Mouse (Mus musculus) stomach, postnatal 0 days (tissue): Measurements from ENCODE around the gene Thap4. TPM values are rescaled to one million over a fixed set of nuclear protein-coding genes. Genes with fewer than 3 reads are reported as not detected.
A peak's percentile ranks its signal among the peaks of the same experiment; 100 is the strongest.

Experiments
- ATAC-seq: fragments of 200-750 bp; cut with Nextera tagmentation; 2 replicates; pipeline ENCODE4 v1.8.0; 2017; ENCODE audit not compliant: low FRiP score, low TSS enrichment
- DNase-seq: peaks from one replicate; pipeline ENCODE4 v3.0.0-alpha.2; 2016; ENCODE audit warnings: low spot score
- H3K27ac ChIP-seq: fragments of 300-500 bp; sonication (generic); replicated peaks from 2 replicates; pipeline ENCODE4 v1.5.1; 2014; ENCODE audit warnings: mild to moderate bottlenecking, control low read depth
- H3K27me3 ChIP-seq: fragments of 300-500 bp; sonication (generic); 2 replicates; pipeline ENCODE4 v1.6.1; 2014; ENCODE audit warnings: low read length; ENCODE audit not compliant: control insufficient read depth, insufficient read depth
- H3K36me3 ChIP-seq: fragments of 300-500 bp; sonication (generic); 2 replicates; pipeline ENCODE4 v1.6.1; 2014; ENCODE audit warnings: low read length, mixed read lengths; ENCODE audit not compliant: control insufficient read depth, insufficient read depth
- H3K4me1 ChIP-seq: fragments of 300-500 bp; sonication (generic); replicated peaks from 2 replicates; pipeline ENCODE4 v1.6.1; 2014; ENCODE audit warnings: antibody characterized with exemption; ENCODE audit not compliant: control insufficient read depth, insufficient read depth
- H3K4me2 ChIP-seq: fragments of 300-500 bp; sonication (generic); replicated peaks from 2 replicates; pipeline ENCODE4 v1.6.1; 2014; ENCODE audit warnings: low read depth, mild to moderate bottlenecking, control low read depth, moderate library complexity
- H3K4me3 ChIP-seq: fragments of 300-500 bp; sonication (generic); 2 replicates; pipeline ENCODE4 v1.5.1; 2014; ENCODE audit warnings: low read depth, low read length, control low read depth
- H3K9ac ChIP-seq: fragments of 300-500 bp; sonication (generic); 2 replicates; pipeline ENCODE4 v1.6.1; 2014; ENCODE audit warnings: mild to moderate bottlenecking, low read length, control low read depth, mixed read lengths
- H3K9me3 ChIP-seq: fragments of 300-500 bp; sonication (generic); 2 replicates; pipeline ENCODE4 v1.6.1; 2016; ENCODE audit warnings: low read length; ENCODE audit not compliant: control insufficient read depth
- CTCF ChIP-seq: IDR thresholded peaks from 2 replicates; pipeline ENCODE4 v1.5.1; 2016; ENCODE audit warnings: antibody characterized with exemption, low read depth, mild to moderate bottlenecking, moderate library complexity
- EP300 ChIP-seq: optimal IDR thresholded peaks from 2 replicates; pipeline ENCODE3; 2016; ENCODE audit warnings: antibody characterized with exemption
- WGBS: fragments of 180-500 bp; shearing (Covaris S2); extraction: QIAGEN DNeasy Blood & Tissue Kit; methylation state at CpG from one replicate; pipeline ENCODE4 v1.1.7; 2014; 5-methylcytosine and 5-hydroxymethylcytosine counted together
- polyA plus RNA-seq: library from polyadenylated mRNA; unstranded; fragments of >200 nt; fragmentation: Nextera tagmentation; extraction: Ambion mirVana; gene quantifications from 2 replicates; pipeline ENCODE4 v1.2.1, GENCODE M21; 2015

The Thap4 gene
- 47.8 and 52.3 TPM in 2 replicates for polyA plus RNA-seq

GRCm38 (mm10) chr1:93754573-93755290, at the start of gene Thap4:
Gene Thap4 (minus strand): TSS chr1:93754864.
- H3K36me3 ChIP-seq = peaks cover 3% of the 10 kb centered on the region; the same call in 1 of the 2 replicates
- H3K27ac ChIP-seq = peak within 1 kb of the TSS; percentile 92
- ATAC-seq (peak; percentile 93), DNase-seq (peak; percentile 95)
- 0 out of 2 replicates have a peak, but pooled peaks cover 2% of the 10 kb centered on the region for H3K4me1 ChIP-seq
- no peaks in the 10 kb centered on the region for H3K27me3 ChIP-seq
- peak within 1 kb of the TSS; percentile 94 for H3K4me3 ChIP-seq
- TF ChIP-seq EP300 (no peak), CTCF (no peak)
- no peaks in the 10 kb centered on the region for H3K9me3 ChIP-seq
- peak within 1 kb of the TSS; percentile 90 for H3K9ac ChIP-seq
- H3K4me2 ChIP-seq = peak within 1 kb of the TSS; percentile 92
- under 1% methylated on average over 95 of the region's 121 CpGs for WGBS

- H3K27ac ChIP-seq = peak within 1 kb of the TSS; percentile 98
- TF ChIP-seq CTCF (peak; percentile 96), EP300 (no peak)
- H3K36me3 ChIP-seq = peaks cover 3% of the 10 kb centered on the region
- H3K4me2 ChIP-seq = peak within 1 kb of the TSS; percentile 83
- WGBS = under 1% methylated on average over 87 of the region's 94 CpGs
- ATAC-seq = peak; percentile 94
- peak within 1 kb of the TSS; percentile 75 for H3K4me3 ChIP-seq
- peak within 1 kb of the TSS; percentile 92 for H3K9ac ChIP-seq
- peak; percentile 100 for DNase-seq
- H3K27me3 ChIP-seq = no peaks in the 10 kb centered on the region
- H3K9me3 ChIP-seq = no peaks in the 10 kb centered on the region
- H3K4me1 ChIP-seq = peaks cover 7% of the 10 kb centered on the region; the same call in 1 of the 2 replicates
Measured at GRCm38 (mm10) chr1:93803556-93804507, 49.2 kb upstream of the Thap4 start, which contains the start of gene Ing5. Gene Ing5 (plus strand): TSS chr1:93803965.

- WGBS = 61% methylated on average over 5 of the region's 5 CpGs
- peak overlapping the region; percentile 76 for H3K27ac ChIP-seq
- DNase-seq = no peak
Measured at GRCm38 (mm10) chr1:93802771-93803170, 48.1 kb upstream of the Thap4 start.

GRCm38 (mm10) chr1:93801741-93802238, 47.1 kb upstream of the Thap4 start, which contains the start of gene Dtymk:
Gene Dtymk (minus strand): TSS chr1:93801934.
- peak within 1 kb of the TSS; percentile 74 for H3K4me2 ChIP-seq
- H3K9ac ChIP-seq = peak within 1 kb of the TSS; percentile 75
- under 1% methylated on average over 42 of the region's 42 CpGs for WGBS
- TF ChIP-seq EP300 (no peak), CTCF (peak; percentile 73)
- H3K4me3 ChIP-seq = peak within 1 kb of the TSS; percentile 64
- no peaks in the 10 kb centered on the region for H3K9me3 ChIP-seq
- H3K27me3 ChIP-seq = no peaks in the 10 kb centered on the region
- peak; percentile 68 for ATAC-seq
- DNase-seq = peak; percentile 95
- H3K27ac ChIP-seq = peak within 1 kb of the TSS; percentile 76
- peaks cover 7% of the 10 kb centered on the region; the same call in 1 of the 2 replicates for H3K4me1 ChIP-seq
- 0 out of 2 replicates have a peak, but pooled peaks cover 2% of the 10 kb centered on the region for H3K36me3 ChIP-seq

More at GRCm38 (mm10) chr1:93802771-93803170, 48.1 kb upstream of the Thap4 start:
- Histone ChIP-seq H3K4me2 (peak overlapping the region; percentile 83), H3K4me1 (peaks cover 7% of the 10 kb centered on the region; the same call in 1 of the 2 replicates), H3K4me3 (no peak overlapping the region; the same call in 1 of the 2 replicates), H3K27me3 (no peaks in the 10 kb centered on the region), H3K9me3 (no peaks in the 10 kb centered on the region), H3K36me3 (0 out of 2 replicates have a peak, but pooled peaks cover 2% of the 10 kb centered on the region), H3K9ac (peak overlapping the region; percentile 64; the same call in 1 of the 2 replicates)
- no peak for ATAC-seq
- no peak for TF ChIP-seq CTCF
- TF ChIP-seq EP300 = no peak

- no peaks in the 10 kb centered on the region for H3K9me3 ChIP-seq
- TF ChIP-seq CTCF (no peak), EP300 (no peak)
- H3K27ac ChIP-seq = peak overlapping the region; percentile 74
- WGBS = 72% methylated on average over 21 of the region's 21 CpGs
- DNase-seq = no peak
- H3K9ac ChIP-seq = peak overlapping the region; percentile 75
- H3K4me3 ChIP-seq = peak overlapping the region; percentile 64
- H3K4me2 ChIP-seq = peak overlapping the region; percentile 74
- no peaks in the 10 kb centered on the region for H3K36me3 ChIP-seq
- H3K27me3 ChIP-seq = no peaks in the 10 kb centered on the region
- peaks cover 7% of the 10 kb centered on the region; the same call in 1 of the 2 replicates for H3K4me1 ChIP-seq
- ATAC-seq = no peak
Measured at GRCm38 (mm10) chr1:93800670-93801503, 46.2 kb upstream of the Thap4 start.
